Mouse (Mus musculus) liver, postnatal 0 days (tissue): ENCODE results near the gene Nxt1. TPM values are rescaled to one million over a fixed set of nuclear protein-coding genes. Genes with fewer than 3 reads are reported as not detected.

ENCODE experiments used
- ATAC-seq: fragments of 200-750 bp; cut with Nextera tagmentation; 2 replicates; pipeline ENCODE4 v1.8.0; 2017; ENCODE audit warnings: mild to moderate bottlenecking, moderate library complexity
- DNase-seq: peaks from one replicate; pipeline ENCODE4 v3.0.0-alpha.2; 2016
- H3K27ac ChIP-seq: fragments of 300-500 bp; sonication (generic); 2 replicates; pipeline ENCODE4 v1.5.1; 2014; ENCODE audit warnings: antibody characterized with exemption, moderate library complexity, mild to moderate bottlenecking, low read depth
- H3K27me3 ChIP-seq: fragments of 300-500 bp; sonication (generic); 2 replicates; pipeline ENCODE4 v1.6.1; 2014; ENCODE audit warnings: low read length, control low read depth, mixed read lengths; ENCODE audit not compliant: insufficient read depth
- H3K36me3 ChIP-seq: fragments of 300-500 bp; sonication (generic); replicated peaks from 2 replicates; pipeline ENCODE4 v1.6.1; 2014; ENCODE audit warnings: mild to moderate bottlenecking, control low read depth, low read length, moderate library complexity, mixed read lengths; ENCODE audit not compliant: insufficient read depth
- H3K4me1 ChIP-seq: fragments of 300-500 bp; sonication (generic); 2 replicates; pipeline ENCODE4 v1.6.1; 2014; ENCODE audit warnings: antibody characterized with exemption, mild to moderate bottlenecking, control low read depth; ENCODE audit not compliant: insufficient read depth
- H3K4me2 ChIP-seq: fragments of 300-500 bp; sonication (generic); 2 replicates; pipeline ENCODE4 v1.6.1; 2014; ENCODE audit warnings: low read depth, mild to moderate bottlenecking, low read length, moderate library complexity, mixed read lengths
- H3K4me3 ChIP-seq: fragments of 300-500 bp; sonication (generic); 2 replicates; pipeline ENCODE4 v1.5.1; 2014; ENCODE audit warnings: low read depth, low read length
- H3K9ac ChIP-seq: fragments of 300-500 bp; sonication (generic); replicated peaks from 2 replicates; pipeline ENCODE4 v1.6.1; 2014; ENCODE audit warnings: mild to moderate bottlenecking, moderate library complexity
- H3K9me3 ChIP-seq: fragments of 300-500 bp; sonication (generic); 2 replicates; pipeline ENCODE4 v1.6.1; 2016; ENCODE audit warnings: mild to moderate bottlenecking, control low read depth, low read length, mixed read lengths
- CTCF ChIP-seq: sonication (generic); IDR thresholded peaks from 2 replicates; pipeline ENCODE4 v1.5.1; 2016; ENCODE audit warnings: antibody characterized with exemption, low read depth
- EP300 ChIP-seq: IDR thresholded peaks from 2 replicates; pipeline ENCODE4 v1.6.1; 2016; ENCODE audit warnings: antibody characterized with exemption, low read depth, mild to moderate bottlenecking
- WGBS: fragments of 180-500 bp; shearing (Covaris S2); extraction: QIAGEN DNeasy Blood & Tissue Kit; methylation state at CpG from one replicate; pipeline ENCODE4 v1.1.7; 2014; ENCODE audit not compliant: insufficient replicate concordance; 5-methylcytosine and 5-hydroxymethylcytosine counted together
- polyA plus RNA-seq: library from polyadenylated mRNA; unstranded; fragments of >200 nt; fragmentation: Nextera tagmentation; extraction: Ambion mirVana; gene quantifications from 2 replicates; pipeline ENCODE4 v1.2.1, GENCODE M21; 2015

Gene Nxt1
- polyA plus RNA-seq, 1 experiment from 2014 or later = 39.8 TPM

DNA sequence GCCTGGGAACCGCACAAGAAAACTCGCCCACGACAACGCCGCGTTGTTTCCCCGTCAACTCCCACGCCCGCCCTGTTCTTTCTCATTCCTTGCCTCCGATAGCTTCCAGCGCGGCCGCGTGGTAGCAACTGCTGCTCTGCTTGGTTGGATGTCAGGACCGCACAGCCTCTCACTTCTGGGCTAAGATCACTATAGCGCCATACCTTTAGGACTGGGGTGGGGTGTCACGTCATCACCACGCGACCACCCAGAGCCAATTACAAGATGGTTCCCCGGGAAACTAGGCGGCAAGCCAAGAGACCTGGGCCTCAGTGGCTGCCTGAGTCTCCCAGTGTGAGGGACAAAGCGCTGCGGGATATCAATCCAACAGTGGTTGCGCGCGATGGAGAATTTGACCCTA, 5.4 kb downstream of the Nxt1 start:
- Histone ChIP-seq H3K27me3 (no peaks in the 10 kb centered on the region), H3K4me3 (peak overlapping the region; percentile 38), H3K36me3 (peaks cover 25% of the 10 kb centered on the region), H3K9ac (no peak overlapping the region; the same call in 1 of the 2 replicates), H3K4me2 (peak overlapping the region; percentile 53), H3K9me3 (no peaks in the 10 kb centered on the region), H3K4me1 (peaks cover 40% of the 10 kb centered on the region), H3K27ac (peak overlapping the region; percentile 88)
- DNase-seq (peak; percentile 76), ATAC-seq (no peak)
- whole genome bisulfite sequencing = 49% methylated on average over 26 of the region's 26 CpGs
- TF ChIP-seq CTCF = no peak
- no peak for TF ChIP-seq EP300

DNA sequence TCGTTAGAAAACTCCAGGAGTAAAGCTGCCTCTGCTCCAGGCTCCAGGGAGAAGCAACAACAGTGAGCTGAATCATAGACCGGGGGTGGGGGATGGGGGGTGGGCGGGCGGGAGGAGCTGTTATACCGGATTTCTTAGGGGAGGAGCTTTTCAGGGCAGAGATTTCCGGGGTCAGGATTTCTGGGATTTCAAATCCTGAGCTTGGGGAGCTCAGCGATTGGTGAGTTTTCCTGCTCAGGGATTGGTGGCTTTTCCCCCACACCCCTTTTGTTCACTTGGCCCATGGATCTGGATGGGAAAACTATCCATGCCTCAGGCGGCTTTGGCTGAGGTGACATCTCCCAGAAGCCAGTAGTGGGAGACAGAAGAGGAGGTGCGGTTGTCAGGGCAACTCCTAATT, 6.9 kb downstream of the Nxt1 start:
- Histone ChIP-seq H3K4me1 (peaks cover 41% of the 10 kb centered on the region), H3K36me3 (peaks cover 33% of the 10 kb centered on the region), H3K9ac (no peak overlapping the region), H3K4me3 (no peak overlapping the region), H3K27me3 (no peaks in the 10 kb centered on the region), H3K4me2 (peak overlapping the region; percentile 87; the same call in 1 of the 2 replicates), H3K9me3 (no peaks in the 10 kb centered on the region), H3K27ac (peak overlapping the region; percentile 95)
- DNase-seq (peak; percentile 55), ATAC-seq (peak; percentile 26)
- WGBS = 54% methylated on average over 9 of the region's 9 CpGs
- TF ChIP-seq CTCF = no peak

DNA sequence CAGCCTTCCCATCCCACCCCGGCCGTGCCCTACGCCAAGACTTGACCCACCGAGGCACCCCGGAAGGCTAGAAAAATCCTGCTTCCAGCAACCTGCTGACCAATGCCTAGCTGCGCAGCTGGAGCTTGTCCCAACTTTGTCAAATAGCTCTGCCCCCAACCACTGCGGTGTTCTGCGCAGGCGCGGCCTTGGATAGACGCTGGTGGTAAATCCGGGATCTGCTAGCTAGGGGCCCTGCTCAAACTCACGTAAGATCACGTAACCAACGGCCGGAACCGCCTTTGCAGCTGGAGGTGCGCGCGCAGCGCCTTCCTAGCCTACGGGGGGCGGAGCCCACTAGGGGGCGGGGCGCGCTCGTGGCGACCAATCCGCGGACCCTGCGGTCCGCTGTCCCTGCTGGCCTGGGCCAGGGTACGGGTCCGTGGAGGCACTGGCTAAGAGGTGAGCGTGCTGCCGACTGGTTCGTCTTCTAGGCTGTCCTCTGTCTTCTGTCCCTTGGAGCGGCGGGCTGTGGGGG, 8.4 kb downstream of the Nxt1 start, which contains the start of gene Gzf1:
TSS of gene Gzf1 (plus strand) at position 249 of the 517 bp plus-strand sequence.
- no peaks in the 10 kb centered on the region for H3K27me3 ChIP-seq
- peaks cover 30% of the 10 kb centered on the region for H3K36me3 ChIP-seq
- peak within 1 kb of the TSS; percentile 87 for H3K4me2 ChIP-seq
- H3K4me3 ChIP-seq = peak within 1 kb of the TSS; percentile 67
- H3K4me1 ChIP-seq = peaks cover 48% of the 10 kb centered on the region
- DNase-seq (peak; percentile 99), ATAC-seq (peak; percentile 87)
- TF ChIP-seq EP300 = no peak
- peak; percentile 48 for TF ChIP-seq CTCF
- no peaks in the 10 kb centered on the region for H3K9me3 ChIP-seq
- WGBS = 2% methylated on average over 39 of the region's 39 CpGs
- peak within 1 kb of the TSS; percentile 95 for H3K27ac ChIP-seq
- H3K9ac ChIP-seq = peak within 1 kb of the TSS; percentile 75

DNA sequence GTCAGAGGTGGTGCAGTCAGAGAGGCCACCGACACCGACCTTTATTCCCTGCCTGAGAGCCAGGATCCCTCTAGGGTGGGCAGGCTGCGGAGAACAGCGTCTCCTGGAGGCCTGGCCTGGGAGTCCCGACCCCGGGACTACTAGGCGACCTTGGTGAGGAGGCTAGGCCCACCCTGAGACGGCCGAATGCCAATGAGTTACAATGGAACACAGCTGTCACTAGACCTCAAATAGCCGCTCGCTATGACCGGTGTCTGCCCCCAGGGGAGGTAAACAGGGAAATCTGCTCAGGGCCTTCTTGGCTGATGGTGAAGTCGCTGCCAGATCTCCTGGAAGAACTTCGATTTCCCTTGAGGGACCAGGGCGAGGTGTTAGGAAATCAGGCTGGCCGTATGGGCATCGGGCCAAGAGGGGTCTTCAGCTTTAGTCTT, 9.1 kb downstream of the Nxt1 start:
- H3K4me1 ChIP-seq = peaks cover 51% of the 10 kb centered on the region
- TF ChIP-seq EP300 (no peak), CTCF (peak; percentile 70)
- peak overlapping the region; percentile 87 for H3K4me2 ChIP-seq
- H3K4me3 ChIP-seq = peak overlapping the region; percentile 67
- no peaks in the 10 kb centered on the region for H3K9me3 ChIP-seq
- ATAC-seq = peak; percentile 57
- H3K9ac ChIP-seq = peak overlapping the region; percentile 75
- DNase-seq = peak; percentile 69
- WGBS = 8% methylated on average over 17 of the region's 17 CpGs
- H3K27ac ChIP-seq = peak overlapping the region; percentile 95
- no peaks in the 10 kb centered on the region for H3K27me3 ChIP-seq
- H3K36me3 ChIP-seq = peaks cover 23% of the 10 kb centered on the region

DNA sequence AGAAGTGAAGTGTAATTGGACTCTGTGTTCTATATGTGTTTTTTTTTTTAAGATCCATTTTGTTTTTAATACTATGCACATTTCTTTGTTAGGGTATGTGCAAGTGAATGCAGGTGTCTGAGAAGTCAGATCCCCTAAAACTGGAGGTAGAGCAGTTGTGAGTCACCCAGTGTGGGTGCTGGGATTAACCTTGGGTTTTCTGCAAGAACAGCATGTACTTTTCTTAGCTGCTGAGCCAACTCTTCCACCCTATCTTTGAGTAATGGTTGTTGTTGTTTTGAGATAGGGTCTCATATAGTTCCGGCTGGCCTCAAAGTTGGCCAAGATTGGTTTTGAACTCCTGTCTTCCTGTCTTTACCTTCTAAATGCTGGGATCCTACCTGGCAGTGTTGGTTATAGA, 10.6 kb downstream of the Nxt1 start:
- Histone ChIP-seq H3K9ac (no peak overlapping the region), H3K4me3 (no peak overlapping the region), H3K36me3 (peaks cover 17% of the 10 kb centered on the region), H3K4me2 (peak overlapping the region; percentile 87; the same call in 1 of the 2 replicates), H3K27me3 (no peaks in the 10 kb centered on the region), H3K4me1 (peaks cover 58% of the 10 kb centered on the region), H3K9me3 (no peaks in the 10 kb centered on the region), H3K27ac (no peak overlapping the region)
- no peak for DNase-seq
- no peak for TF ChIP-seq CTCF
- TF ChIP-seq EP300 = no peak
- ATAC-seq = no peak
- 72% methylated on average over 1 of the region's 1 CpGs for WGBS

DNA sequence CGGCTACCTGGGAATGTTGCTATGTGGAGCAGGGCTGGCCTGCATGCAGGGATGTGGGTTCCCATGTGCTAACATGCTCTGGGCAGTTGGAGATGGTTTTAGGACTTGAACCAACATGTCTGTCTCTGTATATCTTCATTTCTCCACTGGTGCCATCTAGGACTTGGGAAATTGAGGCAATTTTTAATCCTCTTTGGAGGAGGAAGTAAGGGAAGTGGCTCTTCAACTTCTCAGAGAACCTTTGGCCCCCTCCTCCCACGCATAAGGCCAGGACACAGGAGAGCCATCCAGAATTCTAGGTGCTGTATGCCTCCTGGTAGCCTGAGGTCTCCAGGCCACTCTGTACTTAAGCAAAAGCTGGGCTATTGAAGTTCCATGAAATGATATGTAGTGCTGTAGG, 12.6 kb downstream of the Nxt1 start:
- no peak overlapping the region; the same call in none of the 2 replicates for H3K9ac ChIP-seq
- DNase-seq = no peak
- TF ChIP-seq CTCF = no peak
- TF ChIP-seq EP300 = no peak
- peaks cover 50% of the 10 kb centered on the region for H3K4me1 ChIP-seq
- H3K4me3 ChIP-seq = no peak overlapping the region
- H3K9me3 ChIP-seq = no peaks in the 10 kb centered on the region
- H3K4me2 ChIP-seq = no peak overlapping the region
- peak overlapping the region; percentile 84; the same call in 1 of the 2 replicates for H3K27ac ChIP-seq
- 69% methylated on average over 2 of the region's 2 CpGs for WGBS
- H3K36me3 ChIP-seq = peaks cover 28% of the 10 kb centered on the region
- H3K27me3 ChIP-seq = no peaks in the 10 kb centered on the region
- no peak for ATAC-seq
